Mouse (Mus musculus): ENCODE data around the gene Ngb. TPM values are rescaled to one million over a fixed set of nuclear protein-coding genes. Genes with fewer than 3 reads are reported as not detected.

The Ngb gene
- total and polyA plus RNA-seq, 2 experiments = 0.18 to 0.23 TPM

DNA sequence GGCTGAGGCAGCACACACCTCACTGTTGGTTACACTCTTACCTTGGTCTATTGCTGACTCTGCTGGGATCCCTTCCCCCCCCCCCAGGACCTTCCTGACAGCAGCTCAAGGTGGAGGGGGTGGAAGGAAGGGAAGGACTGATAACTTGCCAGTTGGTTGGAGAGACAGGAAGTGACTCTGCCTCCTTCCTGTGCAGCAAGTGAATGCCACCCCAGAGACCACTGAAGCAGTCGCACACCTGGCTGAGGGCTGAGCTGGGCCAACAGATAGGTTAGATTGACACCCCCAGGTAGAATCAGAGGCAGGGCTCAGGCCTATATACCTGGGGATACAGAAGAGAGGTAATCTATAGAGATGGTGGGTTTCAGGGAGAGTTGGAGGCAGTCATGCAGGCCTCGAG lies 10.4 kb downstream of the Ngb start:
- TF ChIP-seq POLR2A (IDR thresholded peaks at IDR 0.05; ENCODE audit: extremely low read depth, insufficient read depth, low read length) (no peak), CTCF (IDR thresholded peaks at IDR 0.05; ENCODE audit: low read depth, low read length) (no peak)
- 81% methylated on average over 2 of the region's 2 CpGs for WGBS

DNA sequence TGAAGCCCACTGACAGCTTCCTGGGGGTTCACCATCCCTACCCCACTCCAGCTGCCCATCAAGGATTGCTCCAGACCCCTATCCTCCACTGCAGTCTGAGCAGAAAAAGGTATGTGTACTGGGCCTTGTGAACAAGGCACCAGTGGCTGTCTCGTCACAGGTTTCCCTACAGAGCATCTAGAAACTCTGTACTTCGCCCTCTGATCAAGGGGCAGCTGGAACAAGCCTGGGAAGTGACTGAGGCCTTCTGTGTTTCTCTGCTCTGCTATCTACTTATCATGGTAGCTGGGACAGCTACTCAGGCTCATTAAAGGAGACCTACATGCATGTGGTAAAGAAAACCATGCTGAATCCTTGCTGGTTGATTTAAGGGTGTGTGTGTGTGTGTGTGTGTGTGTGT lies 12.6 kb downstream of the Ngb start:
- no peak for TF ChIP-seq POLR2A (IDR thresholded peaks at IDR 0.05; ENCODE audit: extremely low read depth, insufficient read depth, low read length)
- no peak for TF ChIP-seq CTCF (IDR thresholded peaks at IDR 0.05; ENCODE audit: low read depth, low read length)
- Histone ChIP-seq H3K27ac (replicated peaks; ENCODE audit: insufficient read depth, low read depth, low read length) (no peak overlapping the region), H3K27me3 (ENCODE audit: control insufficient read depth, insufficient read depth, low read length) (no peaks in the 10 kb centered on the region), H3K9ac (ENCODE audit: low read depth, low read length) (no peak overlapping the region), H3K36me3 (ENCODE audit: control insufficient read depth, insufficient read depth, low read length) (no peaks in the 10 kb centered on the region), H3K4me1 (ENCODE audit: control insufficient read depth, insufficient read depth, low read length) (no peaks in the 10 kb centered on the region; the same call in 1 of the 2 replicates), H3K79me2 (ENCODE audit: control insufficient read depth, insufficient read depth, low read length) (no peaks in the 10 kb centered on the region), H3K4me3 (ENCODE audit: insufficient read depth, low read depth, low read length) (no peak overlapping the region)
- WGBS = 49% methylated on average over 2 of the region's 2 CpGs
- DNase-seq (ENCODE audit: extremely low read depth, low read depth, low spot score) = peak; percentile 84

More for the DNA sequence above, 10.4 kb downstream of the Ngb start:
- Histone ChIP-seq H3K27ac (replicated peaks; ENCODE audit: insufficient read depth, low read depth, low read length) (no peak overlapping the region), H3K36me3 (ENCODE audit: control insufficient read depth, insufficient read depth, low read length) (no peaks in the 10 kb centered on the region), H3K4me1 (ENCODE audit: control insufficient read depth, insufficient read depth, low read length) (no peaks in the 10 kb centered on the region; the same call in 1 of the 2 replicates), H3K27me3 (ENCODE audit: control insufficient read depth, insufficient read depth, low read length) (no peaks in the 10 kb centered on the region), H3K4me3 (ENCODE audit: insufficient read depth, low read depth, low read length) (no peak overlapping the region), H3K9ac (ENCODE audit: low read depth, low read length) (no peak overlapping the region), H3K79me2 (ENCODE audit: control insufficient read depth, insufficient read depth, low read length) (no peaks in the 10 kb centered on the region)
- no peak for DNase-seq (ENCODE audit: extremely low read depth, low read depth, low spot score)

DNA sequence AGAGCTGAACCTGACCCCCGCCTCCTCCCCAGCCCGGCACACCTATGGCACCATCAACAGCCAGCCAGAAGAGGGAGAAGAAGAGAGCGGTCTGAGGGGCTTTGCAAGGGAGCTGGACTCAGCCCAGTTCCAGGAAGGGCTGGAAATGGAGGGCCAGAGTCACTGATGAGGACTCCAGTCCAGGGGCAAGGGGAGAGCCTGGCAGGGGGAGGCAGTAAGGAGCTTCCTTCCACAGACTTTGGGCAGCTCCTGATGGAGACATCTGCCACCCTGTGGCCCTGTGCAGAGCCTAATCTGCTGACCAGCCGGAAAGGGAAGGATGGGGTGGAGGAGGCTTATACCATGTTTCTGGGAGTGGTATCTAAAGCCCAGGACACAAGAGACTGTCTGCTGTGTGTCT lies 13.1 kb downstream of the Ngb start:
- TF ChIP-seq CTCF (IDR thresholded peaks at IDR 0.05; ENCODE audit: low read depth, low read length) (no peak), POLR2A (IDR thresholded peaks at IDR 0.05; ENCODE audit: extremely low read depth, insufficient read depth, low read length) (no peak)
- Histone ChIP-seq H3K27me3 (ENCODE audit: control insufficient read depth, insufficient read depth, low read length) (no peaks in the 10 kb centered on the region), H3K27ac (replicated peaks; ENCODE audit: insufficient read depth, low read depth, low read length) (no peak overlapping the region), H3K9ac (ENCODE audit: low read depth, low read length) (no peak overlapping the region), H3K79me2 (ENCODE audit: control insufficient read depth, insufficient read depth, low read length) (no peaks in the 10 kb centered on the region), H3K36me3 (ENCODE audit: control insufficient read depth, insufficient read depth, low read length) (no peaks in the 10 kb centered on the region), H3K4me3 (ENCODE audit: insufficient read depth, low read depth, low read length) (no peak overlapping the region), H3K4me1 (ENCODE audit: control insufficient read depth, insufficient read depth, low read length) (no peaks in the 10 kb centered on the region; the same call in 1 of the 2 replicates)
- 81% methylated on average over 4 of the region's 4 CpGs for WGBS
- DNase-seq (ENCODE audit: extremely low read depth, low read depth, low spot score) = no peak

DNA sequence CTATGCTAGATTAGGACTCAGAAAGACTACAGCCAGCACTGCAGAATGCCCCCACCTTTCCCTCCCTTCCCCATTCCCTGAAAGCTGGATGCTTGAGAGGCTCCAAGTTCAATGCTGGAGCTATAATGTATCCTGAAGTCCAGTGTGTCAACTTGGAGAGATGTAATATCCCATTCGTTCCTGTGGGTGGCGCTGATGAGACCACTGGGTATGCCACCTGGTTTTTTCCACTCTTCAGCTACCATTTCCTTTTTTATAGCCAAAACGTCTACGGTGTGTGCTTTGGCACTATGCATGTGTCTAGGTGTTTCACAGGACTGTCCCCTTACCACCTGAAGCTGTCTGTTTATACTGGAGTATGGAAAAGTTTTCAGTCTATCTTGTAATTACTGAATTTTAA lies 14.0 kb downstream of the Ngb start:
- Histone ChIP-seq H3K79me2 (ENCODE audit: control insufficient read depth, insufficient read depth, low read length) (no peaks in the 10 kb centered on the region), H3K4me1 (ENCODE audit: control insufficient read depth, insufficient read depth, low read length) (no peaks in the 10 kb centered on the region; the same call in 1 of the 2 replicates), H3K4me3 (ENCODE audit: insufficient read depth, low read depth, low read length) (no peak overlapping the region), H3K36me3 (ENCODE audit: control insufficient read depth, insufficient read depth, low read length) (no peaks in the 10 kb centered on the region), H3K27ac (replicated peaks; ENCODE audit: insufficient read depth, low read depth, low read length) (no peak overlapping the region), H3K27me3 (ENCODE audit: control insufficient read depth, insufficient read depth, low read length) (no peaks in the 10 kb centered on the region), H3K9ac (ENCODE audit: low read depth, low read length) (no peak overlapping the region)
- DNase-seq (ENCODE audit: extremely low read depth, low read depth, low spot score) = no peak
- no peak for TF ChIP-seq POLR2A (IDR thresholded peaks at IDR 0.05; ENCODE audit: extremely low read depth, insufficient read depth, low read length)
- peak; percentile 24; the same call in 1 of the 2 replicates for TF ChIP-seq CTCF (IDR thresholded peaks at IDR 0.05; ENCODE audit: low read depth, low read length)
- WGBS = 41% methylated on average over 4 of the region's 4 CpGs

DNA sequence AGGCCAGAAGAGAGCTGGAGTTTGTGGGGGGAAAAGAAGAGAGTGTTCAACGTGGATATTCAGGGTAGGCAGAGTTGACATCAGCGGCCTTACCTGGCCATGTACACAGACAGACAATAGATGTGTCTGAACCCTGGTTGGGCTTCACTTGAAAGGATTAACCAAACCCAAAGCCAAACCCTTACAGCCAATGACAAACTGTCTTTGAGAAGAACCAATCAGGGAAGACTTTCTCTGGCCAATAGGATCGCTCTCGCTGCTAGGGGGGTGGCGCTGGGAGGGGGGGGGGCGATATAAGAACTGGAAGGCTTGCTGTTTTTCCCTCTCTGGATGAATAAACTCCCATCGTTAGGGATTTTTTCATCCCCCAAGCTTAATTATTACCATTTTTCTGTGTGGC lies 15.1 kb downstream of the Ngb start:
- H3K36me3 ChIP-seq (ENCODE audit: control insufficient read depth, insufficient read depth, low read length) = no peaks in the 10 kb centered on the region
- H3K4me1 ChIP-seq (ENCODE audit: control insufficient read depth, insufficient read depth, low read length) = no peaks in the 10 kb centered on the region; the same call in 1 of the 2 replicates
- no peak for DNase-seq (ENCODE audit: extremely low read depth, low read depth, low spot score)
- 72% methylated on average over 7 of the region's 7 CpGs for WGBS
- H3K27me3 ChIP-seq (ENCODE audit: control insufficient read depth, insufficient read depth, low read length) = no peaks in the 10 kb centered on the region
- no peak overlapping the region for H3K27ac ChIP-seq (replicated peaks; ENCODE audit: insufficient read depth, low read depth, low read length)
- no peak for TF ChIP-seq CTCF (IDR thresholded peaks at IDR 0.05; ENCODE audit: low read depth, low read length)
- no peak for TF ChIP-seq POLR2A (IDR thresholded peaks at IDR 0.05; ENCODE audit: extremely low read depth, insufficient read depth, low read length)
- H3K79me2 ChIP-seq (ENCODE audit: control insufficient read depth, insufficient read depth, low read length) = no peaks in the 10 kb centered on the region
- H3K4me3 ChIP-seq (ENCODE audit: insufficient read depth, low read depth, low read length) = no peak overlapping the region
- no peak overlapping the region for H3K9ac ChIP-seq (ENCODE audit: low read depth, low read length)

DNA sequence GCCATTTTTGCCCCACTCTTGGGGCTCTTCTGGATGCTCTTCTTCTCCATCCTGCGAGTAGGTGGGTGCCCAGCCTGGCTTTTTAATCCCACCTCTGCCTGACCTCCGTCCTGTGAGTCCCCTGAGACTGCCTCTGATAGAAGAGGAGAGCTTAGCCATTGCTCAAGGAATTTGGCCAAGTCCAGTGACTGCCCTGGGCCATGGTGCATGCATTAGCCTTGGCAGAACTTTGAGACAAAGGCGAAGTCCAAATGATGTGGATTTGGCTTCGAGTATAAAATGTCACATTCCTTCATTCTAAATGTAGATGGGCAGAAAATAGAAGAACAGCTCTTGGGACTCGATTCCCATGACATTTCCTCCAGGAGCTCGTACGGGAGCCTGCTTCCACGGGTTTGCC lies 19.5 kb downstream of the Ngb start:
- TF ChIP-seq CTCF (IDR thresholded peaks at IDR 0.05; ENCODE audit: low read depth, low read length) (no peak), POLR2A (IDR thresholded peaks at IDR 0.05; ENCODE audit: extremely low read depth, insufficient read depth, low read length) (no peak)
- WGBS = 72% methylated on average over 8 of the region's 8 CpGs
- H3K4me1 ChIP-seq (ENCODE audit: control insufficient read depth, insufficient read depth, low read length) = no peaks in the 10 kb centered on the region

More for the DNA sequence above, 19.5 kb downstream of the Ngb start:
- Histone ChIP-seq H3K27ac (replicated peaks; ENCODE audit: insufficient read depth, low read depth, low read length) (no peak overlapping the region), H3K4me3 (ENCODE audit: insufficient read depth, low read depth, low read length) (no peak overlapping the region), H3K79me2 (ENCODE audit: control insufficient read depth, insufficient read depth, low read length) (no peaks in the 10 kb centered on the region), H3K9ac (ENCODE audit: low read depth, low read length) (no peak overlapping the region), H3K36me3 (ENCODE audit: control insufficient read depth, insufficient read depth, low read length) (no peaks in the 10 kb centered on the region), H3K27me3 (ENCODE audit: control insufficient read depth, insufficient read depth, low read length) (no peaks in the 10 kb centered on the region)
- no peak for DNase-seq (ENCODE audit: extremely low read depth, low read depth, low spot score)

Measured in liver, adult 2 months (tissue).